Mouse (Mus musculus): ENCODE measurements around the gene Calr. TPM values are rescaled to one million over a fixed set of nuclear protein-coding genes. Genes with fewer than 3 reads are reported as not detected.

The Calr gene
- polyA plus RNA-seq, 1 experiment from 2014 or later, result 1,180 TPM

- Histone ChIP-seq H3K9me3 (ENCODE audit: low read length) (no peaks in the 10 kb centered on the region), H3K4me1 (ENCODE audit: insufficient read depth, low read length) (peaks cover 11% of the 10 kb centered on the region), H3K36me3 (ENCODE audit: insufficient read depth, low read length) (peaks cover 8% of the 10 kb centered on the region; the same call in 1 of the 2 replicates), H3K4me2 (replicated peaks; ENCODE audit: low read depth, low read length) (no peak overlapping the region), H3K27me3 (ENCODE audit: insufficient read depth, low read length) (no peaks in the 10 kb centered on the region), H3K27ac (ENCODE audit: low read length) (no peak overlapping the region), H3K9ac (replicated peaks; ENCODE audit: low read length) (no peak overlapping the region), H3K4me3 (ENCODE audit: low read length) (no peak overlapping the region)
- 85% methylated on average over 3 of the region's 3 CpGs for WGBS
- ATAC-seq (ENCODE audit: low FRiP score, low TSS enrichment), result no peak
These were observed 27.6 kb upstream of the Calr start for GRCm38 (mm10) chr8:84874339-84874738.

- ATAC-seq (ENCODE audit: low FRiP score, low TSS enrichment), result no peak
- Histone ChIP-seq H3K36me3 (ENCODE audit: insufficient read depth, low read length) (peaks cover 20% of the 10 kb centered on the region), H3K4me3 (ENCODE audit: low read length) (peak overlapping the region; percentile 53), H3K27me3 (ENCODE audit: insufficient read depth, low read length) (no peaks in the 10 kb centered on the region), H3K27ac (ENCODE audit: low read length) (no peak overlapping the region), H3K9ac (replicated peaks; ENCODE audit: low read length) (peak overlapping the region; percentile 72), H3K9me3 (ENCODE audit: low read length) (no peaks in the 10 kb centered on the region), H3K4me2 (replicated peaks; ENCODE audit: low read depth, low read length) (peak overlapping the region; percentile 98), H3K4me1 (ENCODE audit: insufficient read depth, low read length) (peaks cover 11% of the 10 kb centered on the region)
- WGBS, result 69% methylated on average over 4 of the region's 4 CpGs
These were observed 26.3 kb upstream of the Calr start for GRCm38 (mm10) chr8:84873016-84873415.

DNA sequence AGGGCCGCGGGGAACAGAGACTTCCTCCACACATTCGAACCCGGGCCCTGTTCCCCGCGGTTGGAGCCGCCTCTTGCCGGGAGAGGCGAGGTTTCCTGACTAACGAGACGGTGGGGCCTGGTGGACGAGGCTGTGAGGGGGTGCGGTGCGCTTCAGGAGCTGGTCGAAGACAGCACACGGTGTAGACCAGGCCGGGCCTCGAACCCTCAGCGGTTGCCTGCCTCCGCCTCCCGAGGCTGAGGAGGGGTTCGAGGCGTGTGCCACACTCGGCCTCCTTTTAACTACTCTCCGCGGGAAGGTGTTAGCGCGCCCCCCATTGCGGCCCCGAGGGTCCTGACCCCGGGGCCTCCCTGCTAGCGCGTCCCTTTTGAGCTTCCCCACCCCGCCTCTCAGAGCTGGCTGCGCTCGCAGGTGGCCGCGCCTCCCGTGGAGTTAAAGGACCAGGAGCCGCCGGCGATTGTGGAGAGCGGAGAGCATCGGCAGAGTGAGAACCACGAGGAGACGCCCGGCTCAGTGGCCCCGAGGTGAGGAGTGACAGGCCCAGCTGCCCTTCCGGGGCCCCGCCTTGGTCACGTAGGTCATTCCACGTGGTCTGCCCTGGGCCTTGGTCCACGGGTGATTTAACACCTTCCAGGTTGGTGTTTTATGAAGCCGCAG lies 25.7 kb upstream of the Calr start:
- Histone ChIP-seq H3K4me1 (ENCODE audit: insufficient read depth, low read length) (peaks cover 11% of the 10 kb centered on the region), H3K4me2 (replicated peaks; ENCODE audit: low read depth, low read length) (peak overlapping the region; percentile 98), H3K4me3 (ENCODE audit: low read length) (peak overlapping the region; percentile 53), H3K27ac (ENCODE audit: low read length) (no peak overlapping the region), H3K9ac (replicated peaks; ENCODE audit: low read length) (peak overlapping the region; percentile 72), H3K36me3 (ENCODE audit: insufficient read depth, low read length) (peaks cover 26% of the 10 kb centered on the region), H3K9me3 (ENCODE audit: low read length) (no peaks in the 10 kb centered on the region), H3K27me3 (ENCODE audit: insufficient read depth, low read length) (no peaks in the 10 kb centered on the region)
- ATAC-seq (ENCODE audit: low FRiP score, low TSS enrichment), result peak; percentile 76
- 2% methylated on average over 51 of the region's 54 CpGs for WGBS

DNA sequence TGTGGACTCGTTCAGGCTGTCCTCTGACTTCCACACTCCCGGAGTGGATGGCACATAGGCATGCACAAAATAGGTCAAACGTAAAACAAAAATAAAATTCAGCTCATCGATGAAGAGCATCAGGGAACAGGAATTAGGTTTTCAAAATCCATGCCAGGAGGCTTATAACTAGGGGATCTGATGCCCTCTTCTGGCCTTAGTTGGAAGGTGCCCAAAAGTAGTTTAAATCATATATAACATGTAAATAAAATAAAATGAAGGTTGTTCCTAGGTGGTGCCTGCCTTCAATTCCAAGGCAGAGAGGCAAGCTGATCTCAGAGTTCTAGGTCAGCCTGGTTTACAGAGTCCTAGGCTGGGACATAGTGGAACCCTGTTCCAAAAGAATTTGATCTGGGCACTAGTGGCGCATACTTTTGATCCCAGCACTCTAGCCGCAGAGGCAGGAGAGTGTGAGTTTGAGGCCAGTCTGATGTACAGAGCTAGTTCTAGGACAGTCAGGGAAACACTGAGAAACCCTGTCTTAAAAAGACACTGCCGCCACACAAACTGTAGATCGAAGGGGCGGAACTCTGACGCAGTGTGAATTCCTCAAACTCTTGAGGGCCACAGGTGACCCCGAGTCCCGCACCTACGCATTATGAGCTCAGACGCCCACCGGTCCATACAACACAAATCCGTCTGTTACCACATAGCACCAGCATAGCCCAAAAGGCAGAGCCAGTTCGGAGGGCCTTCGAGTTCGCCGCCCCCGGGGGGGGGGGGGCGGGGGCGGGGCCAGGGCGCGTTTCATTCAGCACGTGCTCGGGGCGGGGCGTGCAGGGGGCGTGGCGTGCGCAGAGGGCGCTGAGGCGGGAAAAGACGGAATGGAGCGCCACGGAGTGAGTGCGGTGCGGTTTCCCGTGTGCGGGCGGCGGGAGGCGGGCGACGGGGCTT lies 24.9 kb upstream of the Calr start, which contains the start of gene Syce2:
Gene Syce2 (plus strand): TSS at position 736 of the 933 bp plus-strand sequence.
- Histone ChIP-seq H3K36me3 (ENCODE audit: insufficient read depth, low read length) (peaks cover 32% of the 10 kb centered on the region), H3K4me1 (ENCODE audit: insufficient read depth, low read length) (peaks cover 11% of the 10 kb centered on the region), H3K9me3 (ENCODE audit: low read length) (no peaks in the 10 kb centered on the region), H3K27ac (ENCODE audit: low read length) (no peak within 1 kb of the TSS; the same call in 1 of the 2 replicates), H3K4me2 (replicated peaks; ENCODE audit: low read depth, low read length) (peak within 1 kb of the TSS; percentile 98), H3K4me3 (ENCODE audit: low read length) (peak within 1 kb of the TSS; percentile 53), H3K27me3 (ENCODE audit: insufficient read depth, low read length) (no peaks in the 10 kb centered on the region), H3K9ac (replicated peaks; ENCODE audit: low read length) (peak within 1 kb of the TSS; percentile 72)
- 16% methylated on average over 40 of the region's 46 CpGs for WGBS
- ATAC-seq (ENCODE audit: low FRiP score, low TSS enrichment), result peak; percentile 60; the same call in 1 of the 2 replicates

DNA sequence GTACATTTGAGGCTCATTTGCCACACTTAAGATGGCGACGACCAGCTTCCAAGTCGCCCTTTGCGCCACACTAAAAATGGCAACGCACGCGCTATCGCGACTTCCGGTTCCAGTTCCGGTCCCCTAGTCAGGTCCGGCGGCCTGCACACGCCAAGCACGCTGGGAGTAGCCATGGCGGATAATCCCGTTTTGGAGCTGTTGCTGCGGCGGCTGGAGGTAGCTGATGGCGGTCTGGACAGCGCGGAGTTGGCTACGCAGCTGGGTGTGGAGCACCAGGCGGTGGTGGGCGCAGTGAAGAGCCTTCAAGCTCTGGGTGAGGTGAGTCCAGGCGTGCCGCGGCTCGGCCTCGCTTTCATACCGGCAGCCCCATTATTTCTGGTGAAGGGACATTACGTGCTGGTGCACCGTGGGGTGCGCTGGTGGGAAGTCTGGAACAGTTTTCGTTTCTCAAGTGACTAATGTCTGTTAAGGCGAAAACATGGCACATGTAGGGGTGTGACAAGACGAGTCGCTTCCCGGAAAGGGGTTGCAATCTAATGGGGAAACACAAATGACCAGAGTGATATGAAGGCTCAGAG lies 10.2 kb upstream of the Calr start, which contains the start of gene Farsa:
Gene Farsa (plus strand): TSS at position 126 of the 578 bp plus-strand sequence.
- Histone ChIP-seq H3K4me2 (replicated peaks; ENCODE audit: low read depth, low read length) (peak within 1 kb of the TSS; percentile 89), H3K9ac (replicated peaks; ENCODE audit: low read length) (peak within 1 kb of the TSS; percentile 94), H3K36me3 (ENCODE audit: insufficient read depth, low read length) (peaks cover 22% of the 10 kb centered on the region), H3K9me3 (ENCODE audit: low read length) (no peaks in the 10 kb centered on the region), H3K27ac (ENCODE audit: low read length) (peak within 1 kb of the TSS; percentile 54; the same call in 1 of the 2 replicates), H3K27me3 (ENCODE audit: insufficient read depth, low read length) (no peaks in the 10 kb centered on the region), H3K4me1 (ENCODE audit: insufficient read depth, low read length) (peaks cover 16% of the 10 kb centered on the region), H3K4me3 (ENCODE audit: low read length) (peak within 1 kb of the TSS; percentile 98)
- under 1% methylated on average over 39 of the region's 39 CpGs for WGBS
- peak; percentile 92 for ATAC-seq (ENCODE audit: low FRiP score, low TSS enrichment)

DNA sequence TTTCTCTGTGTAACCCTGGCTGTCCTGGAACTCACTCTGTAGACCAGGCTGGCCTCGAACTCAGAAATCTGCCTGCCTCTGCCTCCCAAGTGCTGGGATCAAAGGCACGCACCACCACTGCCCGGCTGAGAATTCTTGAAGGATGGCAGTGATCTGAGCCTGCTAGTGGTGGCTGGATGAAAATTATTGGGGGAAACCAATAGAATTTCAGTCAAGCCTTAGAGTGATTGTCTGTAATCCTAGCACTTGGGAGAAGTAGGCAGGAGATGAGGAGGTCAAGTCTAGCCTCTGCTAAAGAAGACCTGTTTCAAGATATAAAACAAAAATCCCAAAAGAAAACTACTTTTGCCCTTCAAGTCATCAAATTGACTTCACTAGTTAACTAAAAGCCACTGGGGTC lies 9.7 kb upstream of the Calr start:
- H3K4me2 ChIP-seq (replicated peaks; ENCODE audit: low read depth, low read length), result no peak overlapping the region
- 85% methylated on average over 3 of the region's 3 CpGs for WGBS
- H3K9me3 ChIP-seq (ENCODE audit: low read length), result no peaks in the 10 kb centered on the region
- no peak overlapping the region for H3K27ac ChIP-seq (ENCODE audit: low read length)
- ATAC-seq (ENCODE audit: low FRiP score, low TSS enrichment), result peak; percentile 20; the same call in 1 of the 2 replicates
- H3K4me1 ChIP-seq (ENCODE audit: insufficient read depth, low read length), result peaks cover 16% of the 10 kb centered on the region
- H3K27me3 ChIP-seq (ENCODE audit: insufficient read depth, low read length), result no peaks in the 10 kb centered on the region
- peak overlapping the region; percentile 98 for H3K4me3 ChIP-seq (ENCODE audit: low read length)
- peaks cover 18% of the 10 kb centered on the region for H3K36me3 ChIP-seq (ENCODE audit: insufficient read depth, low read length)
- H3K9ac ChIP-seq (replicated peaks; ENCODE audit: low read length), result no peak overlapping the region

GRCm38 (mm10) chr8:84847684-84848435 lies 1.1 kb upstream of the Calr start:
- Histone ChIP-seq H3K36me3 (ENCODE audit: insufficient read depth, low read length) (peaks cover 25% of the 10 kb centered on the region), H3K4me1 (ENCODE audit: insufficient read depth, low read length) (peaks cover 34% of the 10 kb centered on the region), H3K27me3 (ENCODE audit: insufficient read depth, low read length) (no peaks in the 10 kb centered on the region), H3K27ac (ENCODE audit: low read length) (peak overlapping the region; percentile 92), H3K4me3 (ENCODE audit: low read length) (peak overlapping the region; percentile 99), H3K4me2 (replicated peaks; ENCODE audit: low read depth, low read length) (peak overlapping the region; percentile 82), H3K9me3 (ENCODE audit: low read length) (no peaks in the 10 kb centered on the region), H3K9ac (replicated peaks; ENCODE audit: low read length) (peak overlapping the region; percentile 76)
- 35% methylated on average over 6 of the region's 6 CpGs for WGBS
- no peak for ATAC-seq (ENCODE audit: low FRiP score, low TSS enrichment)

DNA sequence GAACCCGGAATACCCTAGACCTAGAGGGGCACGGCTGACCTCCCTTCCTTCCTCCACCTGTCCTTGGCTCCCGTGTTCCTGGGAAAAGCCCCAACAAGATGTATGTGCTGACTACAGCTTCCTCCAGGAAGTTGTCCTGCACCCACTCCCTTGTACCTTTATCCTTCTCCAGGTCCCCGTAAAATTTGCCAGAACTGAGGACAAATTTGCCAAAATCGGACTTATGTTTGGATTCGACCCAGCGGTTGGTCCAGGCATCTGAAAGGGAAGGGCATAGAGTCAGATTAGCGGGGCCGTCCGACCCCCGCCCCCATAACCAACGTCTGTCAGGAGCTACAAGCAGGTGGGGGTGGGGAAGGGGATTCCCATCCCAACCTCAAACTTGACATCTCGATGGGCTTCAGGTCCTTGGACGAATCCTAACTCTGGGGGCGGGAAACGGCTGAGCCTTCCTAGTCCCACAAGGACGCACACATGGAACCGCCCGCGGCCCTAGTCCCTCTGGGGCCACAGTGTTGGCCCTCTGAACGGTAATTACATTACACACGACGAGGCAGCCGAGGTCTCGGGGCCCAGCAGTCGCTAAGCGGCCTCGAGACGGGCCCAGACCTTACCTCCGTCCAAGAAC lies 526 bp downstream of the Calr start:
- Histone ChIP-seq H3K9me3 (ENCODE audit: low read length) (no peaks in the 10 kb centered on the region), H3K4me3 (ENCODE audit: low read length) (peak overlapping the region; percentile 99), H3K4me1 (ENCODE audit: insufficient read depth, low read length) (peaks cover 34% of the 10 kb centered on the region), H3K4me2 (replicated peaks; ENCODE audit: low read depth, low read length) (peak overlapping the region; percentile 81), H3K27me3 (ENCODE audit: insufficient read depth, low read length) (no peaks in the 10 kb centered on the region), H3K9ac (replicated peaks; ENCODE audit: low read length) (peak overlapping the region; percentile 98), H3K27ac (ENCODE audit: low read length) (peak overlapping the region; percentile 89), H3K36me3 (ENCODE audit: insufficient read depth, low read length) (peaks cover 42% of the 10 kb centered on the region)
- under 1% methylated on average over 30 of the region's 30 CpGs for WGBS
- ATAC-seq (ENCODE audit: low FRiP score, low TSS enrichment), result peak; percentile 23; the same call in 1 of the 2 replicates
